Mouse (Mus musculus): ENCODE data around the gene Dlx1.
A peak's percentile ranks its signal among the peaks of the same experiment; 100 is the strongest.

Gene Dlx1

DNA sequence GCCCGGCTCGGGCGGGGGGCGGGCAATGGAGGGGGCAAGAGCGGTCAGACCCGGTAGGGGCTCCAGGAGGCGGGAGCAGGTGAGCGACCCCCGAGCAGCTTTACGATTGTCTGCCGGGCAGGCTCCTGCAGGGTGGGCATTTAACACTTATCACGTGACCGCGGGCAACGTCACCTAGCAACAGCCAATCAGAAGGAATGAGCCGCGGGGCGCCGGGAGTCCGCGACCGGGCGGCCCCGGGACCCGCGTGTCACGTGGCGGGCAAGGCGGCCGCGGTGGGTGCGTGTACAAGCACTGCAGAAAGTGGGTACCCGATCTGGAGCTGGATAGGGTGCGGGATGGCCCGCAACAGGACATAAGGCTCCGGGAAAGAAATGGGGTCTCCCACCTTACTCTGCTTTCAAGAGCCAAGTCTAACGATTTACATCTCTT is 18.7 kb downstream of the Dlx1 start, which contains the start of gene Dlx2:
Dlx2 (minus strand) TSS at position 115 of the 432 bp plus-strand sequence.
- ATAC-seq (ENCODE audit: low TSS enrichment) = peak; percentile 41; the same call in 1 of the 2 replicates

DNA sequence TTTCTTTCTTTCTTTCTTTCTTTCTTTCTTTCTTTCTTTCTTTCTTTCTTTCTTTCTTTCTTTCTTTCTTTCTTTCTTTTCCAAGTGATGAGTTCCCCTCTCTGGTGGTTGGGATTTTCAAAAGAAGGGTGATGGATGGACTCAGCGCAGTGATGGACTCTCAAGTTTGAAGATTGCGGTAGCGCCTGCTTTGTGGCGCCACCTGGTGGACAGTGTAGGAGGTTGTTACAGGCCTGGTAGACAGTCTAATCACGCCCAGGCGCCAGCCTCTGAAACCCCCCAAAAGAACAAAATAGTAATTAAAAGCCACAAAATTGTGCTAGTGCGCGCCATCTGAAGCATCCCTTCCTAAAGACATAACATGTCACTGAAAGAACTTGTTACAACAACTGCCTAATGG is 19.9 kb downstream of the Dlx1 start:
- ATAC-seq (ENCODE audit: low TSS enrichment) = no peak

DNA sequence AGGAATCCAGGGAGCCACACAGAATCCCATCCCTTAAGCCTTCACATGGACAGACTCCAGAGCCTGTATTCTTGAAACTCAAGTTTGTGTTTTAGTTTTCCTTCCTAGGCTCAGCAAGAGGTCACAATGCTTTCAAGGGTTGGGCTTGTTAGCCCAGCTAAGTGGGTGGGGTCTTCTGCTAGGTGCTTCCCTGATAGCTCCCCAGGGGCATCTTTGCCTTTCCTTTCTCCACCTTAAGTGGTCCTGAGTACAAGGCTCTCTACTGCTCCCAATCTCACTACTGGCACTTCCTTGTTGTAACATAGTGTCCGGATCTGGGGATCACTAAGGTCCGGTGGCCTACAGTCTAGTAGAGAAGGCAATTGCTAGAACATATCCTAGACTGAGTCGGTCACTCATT is 22.4 kb downstream of the Dlx1 start:
- no peak for ATAC-seq (ENCODE audit: low TSS enrichment)

DNA sequence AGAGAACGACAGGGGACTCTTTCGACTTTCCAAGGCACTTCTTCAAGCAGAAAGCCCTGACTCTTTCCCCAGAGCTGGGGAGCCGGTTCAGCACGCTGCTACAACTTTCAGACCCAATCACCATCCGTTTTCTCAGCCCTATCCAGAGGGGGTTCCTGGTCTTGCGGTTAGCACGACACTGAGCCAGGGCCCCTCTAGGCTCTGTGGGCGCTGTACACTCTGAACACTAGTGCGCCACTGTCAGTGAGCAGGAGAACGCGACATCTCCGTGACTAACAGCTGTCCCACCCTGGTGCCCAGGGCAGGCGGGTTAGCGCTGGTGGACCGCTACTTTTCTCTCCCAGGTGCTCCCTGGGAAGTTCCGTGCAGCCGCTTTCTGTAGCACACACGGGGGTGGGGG is 23.8 kb downstream of the Dlx1 start:
- no peak for ATAC-seq (ENCODE audit: low TSS enrichment)

DNA sequence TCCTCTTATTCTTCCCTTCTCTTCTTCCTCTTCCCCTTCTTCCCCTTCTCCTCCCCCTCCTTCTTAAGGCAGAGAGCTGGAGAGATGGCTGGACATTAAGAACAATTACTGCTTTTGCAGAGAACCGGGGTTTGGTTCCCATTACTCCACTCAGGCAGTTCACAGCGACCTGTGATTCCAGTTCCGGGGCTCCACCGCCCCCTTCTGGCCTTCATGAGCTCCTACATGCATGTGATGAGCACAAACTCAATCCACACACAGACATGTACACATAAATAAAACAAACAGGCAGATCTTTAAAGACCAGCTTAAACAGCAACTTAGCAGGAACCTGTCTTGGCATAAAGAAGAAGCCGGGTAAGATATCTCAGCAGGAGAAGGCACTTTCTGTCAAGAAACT is 28.2 kb downstream of the Dlx1 start:
- ATAC-seq (ENCODE audit: low TSS enrichment) = no peak

DNA sequence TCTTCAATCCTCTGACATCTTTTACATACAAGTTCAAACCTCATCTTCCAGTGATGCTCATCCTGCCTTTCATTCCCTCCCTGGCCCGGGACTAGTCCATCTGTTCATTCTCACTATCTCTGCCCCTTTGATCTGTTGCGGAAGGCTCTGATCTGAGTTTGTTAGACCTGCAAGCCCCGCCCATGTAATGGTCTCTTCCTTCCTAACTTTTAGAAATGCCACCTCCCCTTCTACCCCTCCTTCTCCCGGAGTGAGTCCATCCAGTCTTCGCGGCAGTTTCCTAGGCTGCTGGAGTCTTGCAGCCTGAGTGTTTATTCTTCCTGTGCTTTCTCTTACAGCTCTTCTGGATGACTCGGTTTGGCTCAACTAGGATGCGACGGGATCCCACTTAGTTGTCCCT is 38.6 kb downstream of the Dlx1 start:
- no peak for ATAC-seq (ENCODE audit: low TSS enrichment)

DNA sequence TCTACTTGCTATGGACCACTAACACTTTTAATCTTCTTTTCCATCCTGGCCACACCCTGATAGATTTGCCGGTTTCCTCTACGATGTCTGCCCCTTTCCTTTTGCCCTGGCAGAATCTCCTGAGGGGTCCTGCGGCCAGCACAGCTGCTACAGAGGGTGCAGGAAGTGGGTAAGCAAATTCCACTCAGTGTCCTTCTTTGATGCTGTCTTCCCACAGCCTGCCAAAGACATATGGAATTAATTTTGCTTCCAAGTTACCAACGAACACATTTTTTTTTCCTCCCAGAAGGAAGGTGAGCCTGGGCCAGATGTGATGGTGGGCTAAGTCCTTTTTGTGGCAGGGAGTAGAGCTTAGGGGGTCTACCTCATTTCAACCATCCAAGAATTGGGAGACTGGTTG is 45.8 kb downstream of the Dlx1 start:
- ATAC-seq (ENCODE audit: low TSS enrichment) = no peak

DNA sequence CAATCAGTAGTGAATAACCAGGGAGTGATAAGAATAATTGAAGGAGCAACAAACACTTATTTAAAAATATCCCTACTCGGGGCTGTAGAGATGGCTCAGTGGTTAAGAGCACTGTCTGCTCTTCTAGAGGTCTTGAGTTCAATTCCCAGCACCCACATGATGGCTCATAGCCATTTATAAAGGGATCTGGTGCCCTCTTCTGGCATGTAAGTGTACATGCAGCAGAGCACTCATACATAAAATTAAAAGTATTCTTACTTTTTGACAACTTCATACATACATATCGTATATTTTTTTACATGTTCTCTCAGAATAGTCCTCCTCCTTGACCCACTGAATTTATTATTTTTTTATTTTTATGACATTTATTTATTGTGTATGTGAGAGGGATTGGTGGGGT is 49.1 kb downstream of the Dlx1 start:
- no peak for ATAC-seq (ENCODE audit: low TSS enrichment)

DNA sequence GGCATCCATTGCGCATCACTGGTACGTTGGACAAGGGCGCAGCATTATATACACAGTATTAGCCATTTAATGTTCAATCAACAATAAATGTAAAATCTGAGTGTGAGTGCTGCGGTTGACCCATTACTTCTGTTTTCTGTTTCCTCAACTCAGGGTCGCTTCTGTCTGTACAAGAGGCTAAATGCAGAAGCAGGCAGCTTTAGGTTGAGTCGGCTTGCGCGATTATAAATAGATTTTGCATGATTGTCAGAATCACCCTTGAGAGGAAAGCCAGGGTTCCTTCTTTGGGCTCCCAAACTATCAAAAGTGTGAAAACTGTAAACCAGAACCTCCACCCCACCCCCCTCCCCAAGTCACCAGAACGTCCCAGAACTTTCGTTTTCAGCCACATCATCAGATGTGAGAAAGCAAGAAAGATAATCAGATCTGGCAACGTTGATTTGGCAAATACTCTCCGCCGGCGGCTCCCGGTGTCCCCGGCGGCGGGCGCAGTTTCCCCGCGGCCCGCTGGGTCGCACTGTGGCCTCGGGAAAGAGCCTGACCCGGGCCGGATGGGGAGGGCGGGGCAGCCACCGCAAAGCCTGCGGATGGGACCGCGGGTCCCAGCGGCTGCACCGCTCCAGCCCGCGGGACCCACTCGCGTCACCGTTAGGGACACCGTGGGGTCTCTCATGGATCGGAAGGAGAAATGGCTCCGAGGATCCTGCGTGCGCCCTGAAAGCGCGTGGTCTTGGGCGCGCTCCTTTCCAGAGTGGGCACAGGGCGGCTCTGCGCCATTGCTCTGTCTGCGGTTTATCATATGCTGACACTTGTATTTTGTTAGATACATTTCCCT is 52.9 kb downstream of the Dlx1 start:
- ATAC-seq (ENCODE audit: low TSS enrichment) = peak; percentile 85

DNA sequence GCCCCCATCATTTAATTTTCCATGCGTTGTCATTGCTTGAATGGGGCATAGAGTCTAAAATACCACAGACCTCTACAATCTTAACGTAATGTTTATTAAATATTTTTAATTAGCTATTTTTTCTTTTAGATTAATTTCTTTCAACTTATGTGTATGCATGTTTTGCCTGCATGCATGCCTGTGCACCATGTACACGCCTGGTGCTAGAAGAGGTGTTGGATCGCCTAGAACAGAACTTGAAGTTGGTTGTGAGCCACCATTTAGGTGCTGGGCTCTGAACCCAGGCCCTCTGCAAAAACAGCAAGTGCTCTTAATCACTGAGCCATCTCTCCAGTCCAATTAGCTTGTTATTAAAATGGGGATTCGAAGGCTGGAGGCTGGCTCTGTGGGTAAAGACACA is 53.6 kb downstream of the Dlx1 start:
- ATAC-seq (ENCODE audit: low TSS enrichment) = no peak
